Mouse (Mus musculus): ENCODE results near the gene Rnd1. TPM values are rescaled to one million over a fixed set of nuclear protein-coding genes. Genes with fewer than 3 reads are reported as not detected.

The Rnd1 gene
- 0.91 and 0.99 TPM in 2 replicates for polyA plus RNA-seq (2015; fragmentation: Nextera tagmentation; extraction: Ambion mirVana)

GRCm38 (mm10) chr15:98676940-98677728, at the start of gene Rnd1:
Rnd1 (minus strand) TSS chr15:98677461.
- Histone ChIP-seq H3K4me1 (ENCODE audit: control insufficient read depth, insufficient read depth, low read length) (peaks cover 12% of the 10 kb centered on the region), H3K27ac (ENCODE audit: low read length) (no peak within 1 kb of the TSS), H3K4me2 (ENCODE audit: low read depth, low read length) (peak within 1 kb of the TSS; percentile 83), H3K9me3 (replicated peaks; ENCODE audit: control insufficient read depth, low read length) (no peaks in the 10 kb centered on the region), H3K4me3 (replicated peaks; ENCODE audit: low read length) (peak within 1 kb of the TSS; percentile 41), H3K36me3 (ENCODE audit: control insufficient read depth, insufficient read depth, low read length) (no peaks in the 10 kb centered on the region), H3K9ac (ENCODE audit: low read length) (peak within 1 kb of the TSS; percentile 19), H3K27me3 (ENCODE audit: control insufficient read depth, insufficient read depth, low read length) (peaks cover 37% of the 10 kb centered on the region)
- ATAC-seq (ENCODE audit: insufficient read depth, low FRiP score) = peak; percentile 98
- under 1% methylated on average over 35 of the region's 37 CpGs for WGBS

GRCm38 (mm10) chr15:98726746-98727145, 49.5 kb upstream of the Rnd1 start:
- ATAC-seq (ENCODE audit: insufficient read depth, low FRiP score) = no peak
- Histone ChIP-seq H3K4me2 (ENCODE audit: low read depth, low read length) (peak overlapping the region; percentile 99), H3K9me3 (replicated peaks; ENCODE audit: control insufficient read depth, low read length) (no peaks in the 10 kb centered on the region), H3K9ac (ENCODE audit: low read length) (peak overlapping the region; percentile 77), H3K27ac (ENCODE audit: low read length) (no peak overlapping the region), H3K4me1 (ENCODE audit: control insufficient read depth, insufficient read depth, low read length) (peaks cover 20% of the 10 kb centered on the region), H3K4me3 (replicated peaks; ENCODE audit: low read length) (peak overlapping the region; percentile 67), H3K27me3 (ENCODE audit: control insufficient read depth, insufficient read depth, low read length) (no peaks in the 10 kb centered on the region), H3K36me3 (ENCODE audit: control insufficient read depth, insufficient read depth, low read length) (no peaks in the 10 kb centered on the region)
- 42% methylated on average over 7 of the region's 7 CpGs for WGBS

GRCm38 (mm10) chr15:98726079-98726478, 48.8 kb upstream of the Rnd1 start:
- no peak for ATAC-seq (ENCODE audit: insufficient read depth, low FRiP score)
- 76% methylated on average over 4 of the region's 4 CpGs for WGBS
- 0 out of 2 replicates have a peak overlapping the region, but pooled peaks have one; percentile 99 for H3K4me2 ChIP-seq (ENCODE audit: low read depth, low read length)

GRCm38 (mm10) chr15:98724441-98724840, 47.2 kb upstream of the Rnd1 start:
- Histone ChIP-seq H3K27ac (ENCODE audit: low read length) (no peak overlapping the region), H3K27me3 (ENCODE audit: control insufficient read depth, insufficient read depth, low read length) (no peaks in the 10 kb centered on the region), H3K4me3 (replicated peaks; ENCODE audit: low read length) (no peak overlapping the region), H3K4me2 (ENCODE audit: low read depth, low read length) (peak overlapping the region; percentile 33), H3K36me3 (ENCODE audit: control insufficient read depth, insufficient read depth, low read length) (no peaks in the 10 kb centered on the region), H3K4me1 (ENCODE audit: control insufficient read depth, insufficient read depth, low read length) (peaks cover 20% of the 10 kb centered on the region; the same call in 1 of the 2 replicates), H3K9ac (ENCODE audit: low read length) (no peak overlapping the region), H3K9me3 (replicated peaks; ENCODE audit: control insufficient read depth, low read length) (no peaks in the 10 kb centered on the region)
- no peak for ATAC-seq (ENCODE audit: insufficient read depth, low FRiP score)
- 32% methylated on average over 19 of the region's 19 CpGs for WGBS

More at GRCm38 (mm10) chr15:98726079-98726478, 48.8 kb upstream of the Rnd1 start:
- Histone ChIP-seq H3K9me3 (replicated peaks; ENCODE audit: control insufficient read depth, low read length) (no peaks in the 10 kb centered on the region), H3K27me3 (ENCODE audit: control insufficient read depth, insufficient read depth, low read length) (no peaks in the 10 kb centered on the region), H3K36me3 (ENCODE audit: control insufficient read depth, insufficient read depth, low read length) (no peaks in the 10 kb centered on the region), H3K4me3 (replicated peaks; ENCODE audit: low read length) (no peak overlapping the region), H3K4me1 (ENCODE audit: control insufficient read depth, insufficient read depth, low read length) (peaks cover 20% of the 10 kb centered on the region), H3K27ac (ENCODE audit: low read length) (no peak overlapping the region), H3K9ac (ENCODE audit: low read length) (0 out of 2 replicates have a peak overlapping the region, but pooled peaks have one; percentile 31)

- H3K4me2 ChIP-seq (ENCODE audit: low read depth, low read length) = no peak overlapping the region
- 52% methylated on average over 14 of the region's 14 CpGs for WGBS
- H3K9ac ChIP-seq (ENCODE audit: low read length) = no peak overlapping the region
- H3K36me3 ChIP-seq (ENCODE audit: control insufficient read depth, insufficient read depth, low read length) = no peaks in the 10 kb centered on the region
- ATAC-seq (ENCODE audit: insufficient read depth, low FRiP score) = no peak
- no peaks in the 10 kb centered on the region for H3K9me3 ChIP-seq (replicated peaks; ENCODE audit: control insufficient read depth, low read length)
- H3K27ac ChIP-seq (ENCODE audit: low read length) = no peak overlapping the region
- peaks cover 17% of the 10 kb centered on the region; the same call in 1 of the 2 replicates for H3K4me1 ChIP-seq (ENCODE audit: control insufficient read depth, insufficient read depth, low read length)
- H3K27me3 ChIP-seq (ENCODE audit: control insufficient read depth, insufficient read depth, low read length) = no peaks in the 10 kb centered on the region; the same call in 1 of the 2 replicates
- H3K4me3 ChIP-seq (replicated peaks; ENCODE audit: low read length) = no peak overlapping the region
These were observed 45.6 kb upstream of the Rnd1 start for GRCm38 (mm10) chr15:98722854-98723253.

GRCm38 (mm10) chr15:98722191-98722590, 44.9 kb upstream of the Rnd1 start:
- Histone ChIP-seq H3K4me1 (ENCODE audit: control insufficient read depth, insufficient read depth, low read length) (peaks cover 14% of the 10 kb centered on the region; the same call in 1 of the 2 replicates), H3K4me2 (ENCODE audit: low read depth, low read length) (no peak overlapping the region), H3K27me3 (ENCODE audit: control insufficient read depth, insufficient read depth, low read length) (no peaks in the 10 kb centered on the region; the same call in 1 of the 2 replicates), H3K4me3 (replicated peaks; ENCODE audit: low read length) (no peak overlapping the region), H3K9ac (ENCODE audit: low read length) (no peak overlapping the region), H3K27ac (ENCODE audit: low read length) (no peak overlapping the region), H3K9me3 (replicated peaks; ENCODE audit: control insufficient read depth, low read length) (no peaks in the 10 kb centered on the region), H3K36me3 (ENCODE audit: control insufficient read depth, insufficient read depth, low read length) (no peaks in the 10 kb centered on the region)
- WGBS = 73% methylated on average over 8 of the region's 8 CpGs
- ATAC-seq (ENCODE audit: insufficient read depth, low FRiP score) = no peak

- no peak overlapping the region for H3K4me2 ChIP-seq (ENCODE audit: low read depth, low read length)
- WGBS = 64% methylated on average over 16 of the region's 16 CpGs
- H3K4me1 ChIP-seq (ENCODE audit: control insufficient read depth, insufficient read depth, low read length) = no peaks in the 10 kb centered on the region
- no peak for ATAC-seq (ENCODE audit: insufficient read depth, low FRiP score)
- H3K9ac ChIP-seq (ENCODE audit: low read length) = no peak overlapping the region
- H3K36me3 ChIP-seq (ENCODE audit: control insufficient read depth, insufficient read depth, low read length) = no peaks in the 10 kb centered on the region
- no peaks in the 10 kb centered on the region for H3K9me3 ChIP-seq (replicated peaks; ENCODE audit: control insufficient read depth, low read length)
- H3K27me3 ChIP-seq (ENCODE audit: control insufficient read depth, insufficient read depth, low read length) = no peaks in the 10 kb centered on the region; the same call in 1 of the 2 replicates
- no peak overlapping the region for H3K4me3 ChIP-seq (replicated peaks; ENCODE audit: low read length)
- H3K27ac ChIP-seq (ENCODE audit: low read length) = no peak overlapping the region
These were observed 40.0 kb upstream of the Rnd1 start for GRCm38 (mm10) chr15:98717301-98717700.

- WGBS = 64% methylated on average over 5 of the region's 5 CpGs
- Histone ChIP-seq H3K4me1 (ENCODE audit: control insufficient read depth, insufficient read depth, low read length) (no peaks in the 10 kb centered on the region), H3K9me3 (replicated peaks; ENCODE audit: control insufficient read depth, low read length) (no peaks in the 10 kb centered on the region), H3K4me2 (ENCODE audit: low read depth, low read length) (no peak overlapping the region), H3K4me3 (replicated peaks; ENCODE audit: low read length) (no peak overlapping the region), H3K36me3 (ENCODE audit: control insufficient read depth, insufficient read depth, low read length) (no peaks in the 10 kb centered on the region), H3K9ac (ENCODE audit: low read length) (no peak overlapping the region), H3K27me3 (ENCODE audit: control insufficient read depth, insufficient read depth, low read length) (no peaks in the 10 kb centered on the region; the same call in 1 of the 2 replicates), H3K27ac (ENCODE audit: low read length) (no peak overlapping the region)
- ATAC-seq (ENCODE audit: insufficient read depth, low FRiP score) = no peak
These were observed 37.0 kb upstream of the Rnd1 start for GRCm38 (mm10) chr15:98714230-98714652.

GRCm38 (mm10) chr15:98710442-98710841, 33.2 kb upstream of the Rnd1 start:
- Histone ChIP-seq H3K9ac (ENCODE audit: low read length) (no peak overlapping the region), H3K4me2 (ENCODE audit: low read depth, low read length) (no peak overlapping the region), H3K4me1 (ENCODE audit: control insufficient read depth, insufficient read depth, low read length) (no peaks in the 10 kb centered on the region), H3K9me3 (replicated peaks; ENCODE audit: control insufficient read depth, low read length) (no peaks in the 10 kb centered on the region), H3K27ac (ENCODE audit: low read length) (no peak overlapping the region), H3K4me3 (replicated peaks; ENCODE audit: low read length) (no peak overlapping the region), H3K36me3 (ENCODE audit: control insufficient read depth, insufficient read depth, low read length) (no peaks in the 10 kb centered on the region), H3K27me3 (ENCODE audit: control insufficient read depth, insufficient read depth, low read length) (no peaks in the 10 kb centered on the region)
- 13% methylated on average over 9 of the region's 9 CpGs for WGBS
- ATAC-seq (ENCODE audit: insufficient read depth, low FRiP score) = no peak
